8 mouse cellular contexts compared by ENCODE assay signal in genomic region chr8:79028541-79029395, GRCm38 (mm10). TPM values are rescaled to one million over a fixed set of nuclear protein-coding genes. Genes with fewer than 3 reads are reported as not detected.
DNase-seq lines count a peak whose midpoint lies in the region; ATAC-seq and TF ChIP-seq lines count a peak whose summit lies in the region.

No protein-coding gene starts in this region.

- no peak for TF ChIP-seq POLR2A in lung, adult 2 months (IDR thresholded peaks at IDR 0.05; ENCODE audit: borderline replicate concordance, extremely low read depth, low read depth, low read length)

- no peaks in the 10 kb centered on the region for H3K9me3 ChIP-seq in forebrain, embryonic 10.5 days
- no peaks in the 10 kb centered on the region for H3K9me3 ChIP-seq in heart, postnatal 0 days (replicated peaks; ENCODE audit: control insufficient read depth, low read length)

- under 1% methylated on average over 52 of the region's 56 CpGs for WGBS in forebrain, embryonic 10.5 days
- under 1% methylated on average over 34 of the region's 56 CpGs for WGBS in heart, postnatal 0 days
- WGBS in lung, adult 2 months = 2% methylated on average over 49 of the region's 56 CpGs

- peaks cover 42% of the 10 kb centered on the region for H3K4me1 ChIP-seq in forebrain, embryonic 10.5 days
- H3K4me1 ChIP-seq in heart, postnatal 0 days (ENCODE audit: control insufficient read depth, insufficient read depth) = peaks cover 23% of the 10 kb centered on the region
- no peaks in the 10 kb centered on the region for H3K4me1 ChIP-seq in lung, adult 2 months (ENCODE audit: control insufficient read depth, insufficient read depth, low read length)

- H3K27me3 ChIP-seq in forebrain, embryonic 10.5 days (ENCODE audit: poor library complexity, severe bottlenecking) = no peaks in the 10 kb centered on the region
- no peaks in the 10 kb centered on the region for H3K27me3 ChIP-seq in heart, postnatal 0 days (ENCODE audit: control insufficient read depth, insufficient read depth, low read length)

- TF ChIP-seq CTCF in heart, postnatal 0 days (IDR thresholded peaks at IDR 0.05; ENCODE audit: low read depth) = no peak
- TF ChIP-seq CTCF in lung, adult 2 months (IDR thresholded peaks at IDR 0.05; ENCODE audit: insufficient read depth, low read length) = no peak

- DNase-seq in adrenal gland, postnatal 4 days (ENCODE audit: low spot score in 2 of 2) = peak; percentile 34 to 43
- DNase-seq in forebrain, embryonic 10.5 days (ENCODE audit: extremely low spot score, low spot score) = peak; percentile 64
- DNase-seq in heart, postnatal 0 days (ENCODE audit: low spot score) = peak; percentile 34
- DNase-seq in kidney, postnatal 36 days = peak; percentile 41 to 53
- DNase-seq in lung, adult 2 months = peak; percentile 54
- peak; percentile 41 for DNase-seq in ovary, postnatal 14 days (ENCODE audit: low spot score)
- peak; percentile 57 to 73 for DNase-seq in thymus, postnatal 36 days

- no peak for TF ChIP-seq EP300 in heart, postnatal 0 days (IDR thresholded peaks at IDR 0.05; ENCODE audit: low read depth)

- H3K9ac ChIP-seq in heart, postnatal 0 days (replicated peaks; ENCODE audit: low read depth, low read length) = peak overlapping the region; percentile 93

- H3K4me2 ChIP-seq in heart, postnatal 0 days (ENCODE audit: low read depth, low read length) = peak overlapping the region; percentile 69

- peak; percentile 56 for ATAC-seq in CD4-positive, CD25-positive, alpha-beta regulatory T cell, adult 4 months
- peak; percentile 12 for ATAC-seq in heart, postnatal 0 days (ENCODE audit: insufficient read depth, low read depth)

- H3K36me3 ChIP-seq in forebrain, embryonic 10.5 days (replicated peaks) = no peaks in the 10 kb centered on the region
- no peaks in the 10 kb centered on the region for H3K36me3 ChIP-seq in heart, postnatal 0 days (replicated peaks; ENCODE audit: control insufficient read depth, insufficient read depth, low read length)

- peak overlapping the region; percentile 100 for H3K27ac ChIP-seq in forebrain, embryonic 10.5 days
- peak overlapping the region; percentile 100 for H3K27ac ChIP-seq in heart, postnatal 0 days (ENCODE audit: low read depth)

- peak overlapping the region; percentile 86 for H3K4me3 ChIP-seq in forebrain, embryonic 10.5 days
- peak overlapping the region; percentile 89 for H3K4me3 ChIP-seq in heart, postnatal 0 days (ENCODE audit: low read depth, low read length)
- H3K4me3 ChIP-seq in lung, adult 2 months (replicated peaks; ENCODE audit: extremely low read depth, low read depth, low read length) = peak overlapping the region; percentile 98

RNA-seq across cellular contexts. Expression of gene Zfp827, which starts 0.5 kb away (rescaled TPM):
- polyA plus RNA-seq in CD4-positive, CD25-positive, alpha-beta regulatory T cell, adult 4 months (2017; shearing (Covaris generic)) = 1 to 10 TPM; 4.5 to 6.7 TPM
- 10 to 100 TPM; 28.6 to 32.0 TPM for total RNA-seq in adrenal gland, postnatal 4 days (2021)
- 5.9 and 7.7 TPM in 2 replicates for polyA plus RNA-seq in forebrain, embryonic 10.5 days (2016; fragmentation: Nextera tagmentation; extraction: Ambion mirVana)
- total RNA-seq in heart, postnatal 0 days (2014; rRNA removed; ENCODE audit: low replicate concordance) = 22.7 and 25.2 TPM in 2 replicates
- 4.2 and 4.8 TPM in 2 replicates for polyA plus RNA-seq in heart, postnatal 0 days (2015; fragmentation: Nextera tagmentation; extraction: Ambion mirVana)
- 9.1 and 9.6 TPM in 2 replicates for polyA plus RNA-seq in lung, adult 2 months (2012; rRNA removed)

Comparison
In these comparisons a context has a peak if more than half of its experiments do, and no peak if none do; other contexts are left out.
1. Peak in every context shown above with its lines: DNase-seq, ATAC-seq, H3K4me3 ChIP-seq and H3K27ac ChIP-seq.